Comparison of ENCODE assay signal across 8 mouse cellular contexts in genomic region chr12:108794078-108794711, GRCm38 (mm10). TPM values are rescaled to one million over a fixed set of nuclear protein-coding genes. Genes with fewer than 3 reads are reported as not detected.
DNase-seq lines count a peak whose midpoint lies in the region; ATAC-seq and TF ChIP-seq lines count a peak whose summit lies in the region.

No protein-coding gene starts in this region.

- H3K9me3 ChIP-seq in hindbrain, embryonic 14.5 days (ENCODE audit: control insufficient read depth, low read length), result no peaks in the 10 kb centered on the region

- intact Hi-C loops in left cerebral cortex, adult 2 months (cut with DNase I), result loop anchor here (2.0 to 5.0 kb wide), 2 partner anchors 41 to 98 kb away; partner anchors contain the start of genes Slc25a29, Wars and Wdr25

- peak; percentile 74 for ATAC-seq in hindbrain, embryonic 14.5 days (ENCODE audit: low FRiP score)

- no peaks in the 10 kb centered on the region for H3K36me3 ChIP-seq in hindbrain, embryonic 14.5 days (replicated peaks; ENCODE audit: control insufficient read depth, insufficient read depth)
- H3K36me3 ChIP-seq in macrophage (ENCODE audit: inconsistent target), result no peaks in the 10 kb centered on the region

- H3K27ac ChIP-seq in hindbrain, embryonic 14.5 days, result peak overlapping the region; percentile 98
- peak overlapping the region; percentile 95 for H3K27ac ChIP-seq in left cerebral cortex, adult 2 months
- peak overlapping the region; percentile 76 for H3K27ac ChIP-seq in macrophage

- H3K4me2 ChIP-seq in hindbrain, embryonic 14.5 days (replicated peaks), result peak overlapping the region; percentile 94

- H3K4me1 ChIP-seq in hindbrain, embryonic 14.5 days (replicated peaks; ENCODE audit: control insufficient read depth, insufficient read depth, low read length), result peaks cover 37% of the 10 kb centered on the region

- peak overlapping the region; percentile 95 for H3K4me3 ChIP-seq in hindbrain, embryonic 14.5 days (replicated peaks; ENCODE audit: low read length)
- H3K4me3 ChIP-seq in left cerebral cortex, adult 2 months, result peak overlapping the region; percentile 93
- H3K4me3 ChIP-seq in macrophage (ENCODE audit: inconsistent target), result peak overlapping the region; percentile 74

- WGBS in hindbrain, embryonic 14.5 days, result under 1% methylated on average over 75 of the region's 94 CpGs
- WGBS in macrophage (ENCODE audit: missing documents), result 1% methylated on average over 65 of the region's 94 CpGs

- H3K9ac ChIP-seq in hindbrain, embryonic 14.5 days, result peak overlapping the region; percentile 91

- TF ChIP-seq CTCF in left cerebral cortex, adult 2 months (IDR thresholded peaks at IDR 0.05), result no peak

- no peaks in the 10 kb centered on the region for H3K27me3 ChIP-seq in hindbrain, embryonic 14.5 days (ENCODE audit: control insufficient read depth, insufficient read depth, low read length)

- H3K79me2 ChIP-seq in macrophage (ENCODE audit: inconsistent target), result peaks cover 75% of the 10 kb centered on the region

- DNase-seq in R1 (ENCODE audit: low read depth, low spot score), result peak; percentile 70
- peak; percentile 89 to 90 for DNase-seq in cerebellum, postnatal 14 days
- DNase-seq in frontal cortex, postnatal 25 days (ENCODE audit: low spot score in 2 of 2), result peak; percentile 38 to 58
- DNase-seq in hindbrain, embryonic 14.5 days (ENCODE audit: low spot score), result peak; percentile 84
- peak; percentile 76 to 81 for DNase-seq in left cerebral cortex, adult 2 months (ENCODE audit: extremely low spot score in 1 of 2, low spot score in 2 of 2)
- DNase-seq in retina, postnatal 7 days (ENCODE audit: low read depth, low spot score), result peak; percentile 75
- DNase-seq in urinary bladder, adult 18-20 months (ENCODE audit: low spot score in 2 of 2), result peak; percentile 65 to 72

RNA-seq across cellular contexts. Expression of gene Yy1, which starts 1.4 kb away (rescaled TPM):
- 14.9 and 16.0 TPM in 2 replicates for polyA plus RNA-seq in hindbrain, embryonic 14.5 days (2014; fragmentation: Nextera tagmentation; extraction: Ambion mirVana)
- total RNA-seq in left cerebral cortex, adult 2 months (2021), result 10 to 100 TPM; 51.1 to 51.9 TPM
- total RNA-seq in macrophage (2018; cell fraction: chromatin; rRNA removed), result 10 to 100 TPM; 27.1 to 54.6 (median 36.2) TPM
- total RNA-seq in macrophage (2018; cell fraction: cytosol; rRNA removed), result 10 to 100 TPM; 20.1 to 36.2 (median 26.9) TPM
- 10 to 100 TPM; 25.9 to 49.7 (median 32.6) TPM for total RNA-seq in macrophage (2018; cell fraction: nucleus; rRNA removed)
- polyA plus RNA-seq in macrophage (2018), result 24.1 to 61.1 TPM (median 29.0 TPM) in 3 replicates

RNA-seq across cellular contexts. Expression of gene Slc25a29, which starts 41.5 kb away (rescaled TPM):
- polyA plus RNA-seq in hindbrain, embryonic 14.5 days (2014; fragmentation: Nextera tagmentation; extraction: Ambion mirVana), result 18.6 and 19.7 TPM in 2 replicates
- total RNA-seq in left cerebral cortex, adult 2 months (2021), result 10 to 100 TPM; 11.2 to 16.6 TPM
- 1 to 10 TPM in 2 of 26 experiments, under 1 TPM in 2, not detected in 22; 0.54 to 2.2 (median 0.83) TPM for total RNA-seq in macrophage (2018; cell fraction: chromatin; rRNA removed)
- total RNA-seq in macrophage (2018; cell fraction: cytosol; rRNA removed), result under 1 TPM in 24 of 26 experiments, not detected in 2; 0.07 to 0.43 (median 0.22) TPM
- total RNA-seq in macrophage (2018; cell fraction: nucleus; rRNA removed), result under 1 TPM in 3 of 26 experiments, not detected in 23; 0.25 to 0.98 (median 0.71) TPM
- polyA plus RNA-seq in macrophage (2018), result 0.07 to 0.37 TPM (median 0.18 TPM) in 3 replicates

RNA-seq across cellular contexts. Expression of gene Slc25a47, which starts 41.7 kb away (rescaled TPM):
- 7.2 and 7.9 TPM in 2 replicates for polyA plus RNA-seq in hindbrain, embryonic 14.5 days (2014; fragmentation: Nextera tagmentation; extraction: Ambion mirVana)
- total RNA-seq in left cerebral cortex, adult 2 months (2021), result 10 to 100 TPM in 1 of 2 experiments, 1 to 10 TPM in 1; 9.1 to 11.9 TPM
- 10 to 100 TPM in 24 of 26 experiments, 1 to 10 TPM in 2; 7.6 to 27.8 (median 16.9) TPM for total RNA-seq in macrophage (2018; cell fraction: chromatin; rRNA removed)
- 1 to 10 TPM in 3 of 26 experiments, under 1 TPM in 22, not detected in 1; 0.08 to 2.2 (median 0.31) TPM for total RNA-seq in macrophage (2018; cell fraction: cytosol; rRNA removed)
- total RNA-seq in macrophage (2018; cell fraction: nucleus; rRNA removed), result 10 to 100 TPM in 8 of 26 experiments, 1 to 10 TPM in 18; 1.9 to 15.4 (median 8.8) TPM
- 0.09 to 1.3 TPM (median 0.60 TPM) in 3 replicates for polyA plus RNA-seq in macrophage (2018)

Comparison
In these comparisons a context has a peak if more than half of its experiments do, and no peak if none do; other contexts are left out.
1. Peak in every context shown above with its lines: DNase-seq, ATAC-seq, H3K4me3 ChIP-seq and H3K27ac ChIP-seq.
2. RNA of gene Slc25a29, which starts 41.5 kb away (polyA plus RNA-seq): 18.6 to 19.7 TPM in hindbrain, embryonic 14.5 days; 0.07 to 0.37 TPM in macrophage; every median in the first group is over 10 times any median in the second.